Mouse (Mus musculus): Measurements from ENCODE around the gene Map2k6. TPM values are rescaled to one million over a fixed set of nuclear protein-coding genes. Genes with fewer than 3 reads are reported as not detected.

The Map2k6 gene
- total and polyA plus RNA-seq, 3 experiments = 0.33 TPM; not detected in 2

- no peaks in the 10 kb centered on the region for H3K4me1 ChIP-seq (ENCODE audit: insufficient read depth, low read depth, low read length)
- H3K27me3 ChIP-seq (ENCODE audit: insufficient read depth, low read length) = no peaks in the 10 kb centered on the region
- no peak overlapping the region for H3K4me3 ChIP-seq (ENCODE audit: low read depth, low read length)
- H3K9me3 ChIP-seq (replicated peaks) = peaks cover 56% of the 10 kb centered on the region
- H3K36me3 ChIP-seq (replicated peaks) = no peaks in the 10 kb centered on the region
- TF ChIP-seq GATA1 (IDR thresholded peaks at IDR 0.05; ENCODE audit: borderline replicate concordance, low read length) (no peak), POLR2AphosphoS5 (IDR thresholded peaks at IDR 0.05; ENCODE audit: insufficient replicate concordance, low read depth, low read length) (no peak), GATA2 (IDR thresholded peaks at IDR 0.05; ENCODE audit: borderline replicate concordance, low read depth, low read length) (no peak), TAL1 (conservative IDR thresholded peaks at IDR 0.05; ENCODE audit: low read depth, low read length) (no peak), CTCF (IDR thresholded peaks at IDR 0.05; ENCODE audit: low read depth, low read length) (no peak)
- ATAC-seq (ENCODE audit: extremely low read depth, insufficient number of reproducible peaks, low FRiP score, poor library complexity, severe bottlenecking) (no peak), DNase-seq (ENCODE audit: low spot score) (no peak)
Observed at GRCm38 (mm10) chr11:110439354-110439753, 40.4 kb downstream of the Map2k6 start.

GRCm38 (mm10) chr11:110444576-110444975 lies 45.7 kb downstream of the Map2k6 start:
- Histone ChIP-seq H3K4me3 (ENCODE audit: low read depth, low read length) (no peak overlapping the region), H3K4me1 (ENCODE audit: insufficient read depth, low read depth, low read length) (no peaks in the 10 kb centered on the region), H3K9me3 (replicated peaks) (peaks cover 54% of the 10 kb centered on the region), H3K36me3 (replicated peaks) (no peaks in the 10 kb centered on the region), H3K27me3 (ENCODE audit: insufficient read depth, low read length) (no peaks in the 10 kb centered on the region)
- TF ChIP-seq TAL1 (conservative IDR thresholded peaks at IDR 0.05; ENCODE audit: low read depth, low read length) (no peak), POLR2AphosphoS5 (IDR thresholded peaks at IDR 0.05; ENCODE audit: insufficient replicate concordance, low read depth, low read length) (no peak), GATA1 (IDR thresholded peaks at IDR 0.05; ENCODE audit: borderline replicate concordance, low read length) (no peak), GATA2 (IDR thresholded peaks at IDR 0.05; ENCODE audit: borderline replicate concordance, low read depth, low read length) (no peak), CTCF (IDR thresholded peaks at IDR 0.05; ENCODE audit: low read depth, low read length) (no peak)
- DNase-seq (ENCODE audit: low spot score) = no peak
- no peak for ATAC-seq (ENCODE audit: extremely low read depth, insufficient number of reproducible peaks, low FRiP score, poor library complexity, severe bottlenecking)

GRCm38 (mm10) chr11:110448131-110448725 lies 49.3 kb downstream of the Map2k6 start:
- no peaks in the 10 kb centered on the region for H3K27me3 ChIP-seq (ENCODE audit: insufficient read depth, low read length)
- peaks cover 62% of the 10 kb centered on the region for H3K9me3 ChIP-seq (replicated peaks)
- no peaks in the 10 kb centered on the region for H3K36me3 ChIP-seq (replicated peaks)
- TF ChIP-seq CTCF (IDR thresholded peaks at IDR 0.05; ENCODE audit: low read depth, low read length) = no peak
- no peak for TF ChIP-seq POLR2AphosphoS5 (IDR thresholded peaks at IDR 0.05; ENCODE audit: insufficient replicate concordance, low read depth, low read length)
- no peak for TF ChIP-seq GATA1 (IDR thresholded peaks at IDR 0.05; ENCODE audit: borderline replicate concordance, low read length)
- TF ChIP-seq GATA2 (IDR thresholded peaks at IDR 0.05; ENCODE audit: borderline replicate concordance, low read depth, low read length) = no peak
- no peak for TF ChIP-seq TAL1 (conservative IDR thresholded peaks at IDR 0.05; ENCODE audit: low read depth, low read length)
- no peaks in the 10 kb centered on the region for H3K4me1 ChIP-seq (ENCODE audit: insufficient read depth, low read depth, low read length)
- DNase-seq (ENCODE audit: low spot score) (no peak), ATAC-seq (ENCODE audit: extremely low read depth, insufficient number of reproducible peaks, low FRiP score, poor library complexity, severe bottlenecking) (no peak)
- no peak overlapping the region for H3K4me3 ChIP-seq (ENCODE audit: low read depth, low read length)

DNA sequence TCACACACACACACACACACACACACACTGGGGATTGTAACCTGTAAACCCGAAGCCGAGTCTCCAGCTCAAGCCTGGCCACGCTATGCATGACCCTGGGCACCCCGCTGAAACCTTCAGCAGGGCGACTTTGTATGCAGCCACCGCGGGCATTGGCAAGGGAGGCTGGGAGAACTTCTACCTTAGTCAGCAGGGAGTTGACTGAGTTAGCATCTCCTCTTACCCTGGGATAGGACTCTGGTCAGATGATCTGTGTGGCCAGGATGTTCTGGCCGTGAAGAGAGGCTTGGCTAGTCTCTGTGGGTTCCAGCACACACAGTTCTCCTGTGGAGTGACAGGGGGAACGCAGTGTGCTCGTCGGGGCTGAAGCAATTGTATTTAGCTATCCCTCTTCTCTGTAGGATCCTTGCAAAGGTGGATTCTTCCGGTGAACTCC lies 49.8 kb downstream of the Map2k6 start:
- H3K4me3 ChIP-seq (ENCODE audit: low read depth, low read length) = no peak overlapping the region
- no peaks in the 10 kb centered on the region for H3K36me3 ChIP-seq (replicated peaks)
- DNase-seq (ENCODE audit: low spot score) (no peak), ATAC-seq (ENCODE audit: extremely low read depth, insufficient number of reproducible peaks, low FRiP score, poor library complexity, severe bottlenecking) (no peak)
- TF ChIP-seq GATA2 (IDR thresholded peaks at IDR 0.05; ENCODE audit: borderline replicate concordance, low read depth, low read length) (no peak), TAL1 (conservative IDR thresholded peaks at IDR 0.05; ENCODE audit: low read depth, low read length) (no peak), POLR2AphosphoS5 (IDR thresholded peaks at IDR 0.05; ENCODE audit: insufficient replicate concordance, low read depth, low read length) (no peak), CTCF (IDR thresholded peaks at IDR 0.05; ENCODE audit: low read depth, low read length) (no peak), GATA1 (IDR thresholded peaks at IDR 0.05; ENCODE audit: borderline replicate concordance, low read length) (no peak)
- peaks cover 65% of the 10 kb centered on the region for H3K9me3 ChIP-seq (replicated peaks)
- H3K27me3 ChIP-seq (ENCODE audit: insufficient read depth, low read length) = no peaks in the 10 kb centered on the region
- H3K4me1 ChIP-seq (ENCODE audit: insufficient read depth, low read depth, low read length) = no peaks in the 10 kb centered on the region; the same call in 1 of the 2 replicates

GRCm38 (mm10) chr11:110449183-110449582 lies 50.3 kb downstream of the Map2k6 start:
- no peak overlapping the region for H3K4me3 ChIP-seq (ENCODE audit: low read depth, low read length)
- ATAC-seq (ENCODE audit: extremely low read depth, insufficient number of reproducible peaks, low FRiP score, poor library complexity, severe bottlenecking) (no peak), DNase-seq (ENCODE audit: low spot score) (no peak)
- H3K9me3 ChIP-seq (replicated peaks) = peaks cover 69% of the 10 kb centered on the region
- H3K27me3 ChIP-seq (ENCODE audit: insufficient read depth, low read length) = no peaks in the 10 kb centered on the region
- H3K36me3 ChIP-seq (replicated peaks) = no peaks in the 10 kb centered on the region
- no peaks in the 10 kb centered on the region; the same call in 1 of the 2 replicates for H3K4me1 ChIP-seq (ENCODE audit: insufficient read depth, low read depth, low read length)
- TF ChIP-seq POLR2AphosphoS5 (IDR thresholded peaks at IDR 0.05; ENCODE audit: insufficient replicate concordance, low read depth, low read length) (no peak), GATA2 (IDR thresholded peaks at IDR 0.05; ENCODE audit: borderline replicate concordance, low read depth, low read length) (no peak), GATA1 (IDR thresholded peaks at IDR 0.05; ENCODE audit: borderline replicate concordance, low read length) (no peak)

GRCm38 (mm10) chr11:110450091-110450757 lies 51.3 kb downstream of the Map2k6 start:
- TF ChIP-seq GATA2 (IDR thresholded peaks at IDR 0.05; ENCODE audit: borderline replicate concordance, low read depth, low read length) = no peak
- no peak for TF ChIP-seq POLR2AphosphoS5 (IDR thresholded peaks at IDR 0.05; ENCODE audit: insufficient replicate concordance, low read depth, low read length)
- TF ChIP-seq TAL1 (conservative IDR thresholded peaks at IDR 0.05; ENCODE audit: low read depth, low read length) = no peak
- TF ChIP-seq GATA1 (IDR thresholded peaks at IDR 0.05; ENCODE audit: borderline replicate concordance, low read length) = no peak
- no peak for TF ChIP-seq CTCF (IDR thresholded peaks at IDR 0.05; ENCODE audit: low read depth, low read length)
- Histone ChIP-seq H3K9me3 (replicated peaks) (peaks cover 76% of the 10 kb centered on the region), H3K4me1 (ENCODE audit: insufficient read depth, low read depth, low read length) (no peaks in the 10 kb centered on the region; the same call in 1 of the 2 replicates), H3K27me3 (ENCODE audit: insufficient read depth, low read length) (no peaks in the 10 kb centered on the region), H3K4me3 (ENCODE audit: low read depth, low read length) (no peak overlapping the region), H3K36me3 (replicated peaks) (no peaks in the 10 kb centered on the region)
- ATAC-seq (ENCODE audit: extremely low read depth, insufficient number of reproducible peaks, low FRiP score, poor library complexity, severe bottlenecking) = no peak
- DNase-seq (ENCODE audit: low spot score) = no peak
